Mouse (Mus musculus): ENCODE data around the gene Chd2.

GRCm38 (mm10) chr7:73531506-73532093 is 10.0 kb downstream of the Chd2 start:
- TF ChIP-seq CTCF (IDR thresholded peaks at IDR 0.05; ENCODE audit: control insufficient read depth, insufficient read depth, insufficient read length) (no peak), MAX (IDR thresholded peaks at IDR 0.05) (no peak), MYOG (IDR thresholded peaks at IDR 0.05; ENCODE audit: control insufficient read depth, extremely low read depth, insufficient read length) (no peak), USF1 (IDR thresholded peaks at IDR 0.05; ENCODE audit: low read depth) (no peak)
